Mouse (Mus musculus): ENCODE measurements around the gene Ufsp1. TPM values are rescaled to one million over a fixed set of nuclear protein-coding genes. Genes with fewer than 3 reads are reported as not detected.

Ufsp1 gene
- polyA plus RNA-seq, 1 experiment = 1.8 TPM

GRCm38 (mm10) chr5:137340222-137340621, 45.8 kb downstream of the Ufsp1 start:
- Histone ChIP-seq H3K4me1 (ENCODE audit: control insufficient read depth, insufficient read depth, low read length) (peaks cover 7% of the 10 kb centered on the region; the same call in 1 of the 2 replicates), H3K4me3 (ENCODE audit: insufficient read depth, low read length) (no peak overlapping the region), H3K27ac (ENCODE audit: insufficient read depth, low read depth, low read length) (no peak overlapping the region)
- TF ChIP-seq CTCF (IDR thresholded peaks at IDR 0.05; ENCODE audit: low read depth, low read length) = no peak
- no peak for TF ChIP-seq POLR2A (IDR thresholded peaks at IDR 0.05; ENCODE audit: borderline replicate concordance, low read depth, low read length)

- Histone ChIP-seq H3K27ac (ENCODE audit: insufficient read depth, low read depth, low read length) (no peak overlapping the region), H3K4me1 (ENCODE audit: control insufficient read depth, insufficient read depth, low read length) (peaks cover 7% of the 10 kb centered on the region; the same call in 1 of the 2 replicates), H3K4me3 (ENCODE audit: insufficient read depth, low read length) (no peak overlapping the region)
- TF ChIP-seq POLR2A (IDR thresholded peaks at IDR 0.05; ENCODE audit: borderline replicate concordance, low read depth, low read length) (no peak), CTCF (IDR thresholded peaks at IDR 0.05; ENCODE audit: low read depth, low read length) (no peak)
These were observed 48.1 kb downstream of the Ufsp1 start for GRCm38 (mm10) chr5:137342407-137343012.

GRCm38 (mm10) chr5:137343412-137343811, 49.0 kb downstream of the Ufsp1 start:
- TF ChIP-seq POLR2A (IDR thresholded peaks at IDR 0.05; ENCODE audit: borderline replicate concordance, low read depth, low read length) (no peak), CTCF (IDR thresholded peaks at IDR 0.05; ENCODE audit: low read depth, low read length) (no peak)
- no peak overlapping the region for H3K27ac ChIP-seq (ENCODE audit: insufficient read depth, low read depth, low read length)
- H3K4me3 ChIP-seq (ENCODE audit: insufficient read depth, low read length) = no peak overlapping the region
- H3K4me1 ChIP-seq (ENCODE audit: control insufficient read depth, insufficient read depth, low read length) = 0 out of 2 replicates have a peak, but pooled peaks cover 2% of the 10 kb centered on the region

GRCm38 (mm10) chr5:137343869-137344268, 49.4 kb downstream of the Ufsp1 start:
- H3K27ac ChIP-seq (ENCODE audit: insufficient read depth, low read depth, low read length) = no peak overlapping the region
- no peak for TF ChIP-seq POLR2A (IDR thresholded peaks at IDR 0.05; ENCODE audit: borderline replicate concordance, low read depth, low read length)
- no peak for TF ChIP-seq CTCF (IDR thresholded peaks at IDR 0.05; ENCODE audit: low read depth, low read length)
- 0 out of 2 replicates have a peak, but pooled peaks cover under 1% of the 10 kb centered on the region for H3K4me1 ChIP-seq (ENCODE audit: control insufficient read depth, insufficient read depth, low read length)
- H3K4me3 ChIP-seq (ENCODE audit: insufficient read depth, low read length) = no peak overlapping the region

Other genes with a start within 250 kb of the Ufsp1 start
- gene Ap1s1, start 248.5 kb upstream of the Ufsp1 start, polyA plus RNA-seq (2012; ENCODE audit: insufficient read depth, insufficient read length, missing spikeins) = 92.4 and 96.8 TPM in 2 replicates
- 9.7 and 10.6 TPM in 2 replicates for gene Serpine1, start 222.4 kb upstream of the Ufsp1 start, polyA plus RNA-seq (2012; ENCODE audit: insufficient read depth, insufficient read length, missing spikeins)
- 14.9 and 18.9 TPM in 2 replicates for gene Trim56, start 178.4 kb upstream of the Ufsp1 start, polyA plus RNA-seq (2012; ENCODE audit: insufficient read depth, insufficient read length, missing spikeins)
- gene Muc3, start 145.3 kb upstream of the Ufsp1 start, polyA plus RNA-seq (2012; ENCODE audit: insufficient read depth, insufficient read length, missing spikeins) = not detected in 2 replicates
- not detected in 2 replicates for gene Muc3a, start 82.2 kb upstream of the Ufsp1 start, polyA plus RNA-seq (2012; ENCODE audit: insufficient read depth, insufficient read length, missing spikeins)
- not detected in 2 replicates for gene Ache, start 7.1 kb upstream of the Ufsp1 start, polyA plus RNA-seq (2012; ENCODE audit: insufficient read depth, insufficient read length, missing spikeins)
- 172 and 177 TPM in 2 replicates for gene Srrt, start 13.0 kb downstream of the Ufsp1 start, polyA plus RNA-seq (2012; ENCODE audit: insufficient read depth, insufficient read length, missing spikeins)
- 6.7 and 7.1 TPM in 2 replicates for gene Trip6, start 19.8 kb downstream of the Ufsp1 start, polyA plus RNA-seq (2012; ENCODE audit: insufficient read depth, insufficient read length, missing spikeins)
- 43.2 and 47.0 TPM in 2 replicates for gene Slc12a9, start 39.0 kb downstream of the Ufsp1 start, polyA plus RNA-seq (2012; ENCODE audit: insufficient read depth, insufficient read length, missing spikeins)
- gene Ephb4, start 55.5 kb downstream of the Ufsp1 start, polyA plus RNA-seq (2012; ENCODE audit: insufficient read depth, insufficient read length, missing spikeins) = 0.19 TPM in 1 of 2 replicates, not detected in the other
- gene Zan, start 182.4 kb downstream of the Ufsp1 start, polyA plus RNA-seq (2012; ENCODE audit: insufficient read depth, insufficient read length, missing spikeins) = not detected in 2 replicates
- 15.8 and 17.4 TPM in 2 replicates for gene Pop7, start 207.9 kb downstream of the Ufsp1 start, polyA plus RNA-seq (2012; ENCODE audit: insufficient read depth, insufficient read length, missing spikeins)
- 42.0 and 48.3 TPM in 2 replicates for gene Gigyf1, start 223.9 kb downstream of the Ufsp1 start, polyA plus RNA-seq (2012; ENCODE audit: insufficient read depth, insufficient read length, missing spikeins)
- gene Epo, start 238.6 kb downstream of the Ufsp1 start, polyA plus RNA-seq (2012; ENCODE audit: insufficient read depth, insufficient read length, missing spikeins) = not detected in 2 replicates
- gene Gnb2, start 238.9 kb downstream of the Ufsp1 start, polyA plus RNA-seq (2012; ENCODE audit: insufficient read depth, insufficient read length, missing spikeins) = 547 and 604 TPM in 2 replicates

Measured in bone marrow macrophage, adult 2 months (primary cell).